Mouse (Mus musculus): ENCODE measurements around the gene Plekha5. TPM values are rescaled to one million over a fixed set of nuclear protein-coding genes. Genes with fewer than 3 reads are reported as not detected.
A peak's percentile ranks its signal among the peaks of the same experiment; 100 is the strongest.
"Not testable (repeated sequence)": the region's sequence is repeated elsewhere in the genome, so short reads cannot be mapped to it uniquely, and the experiment has no call there.

The Plekha5 gene
- total RNA-seq, 1 experiment from 2014 or later: 17.9 TPM

DNA sequence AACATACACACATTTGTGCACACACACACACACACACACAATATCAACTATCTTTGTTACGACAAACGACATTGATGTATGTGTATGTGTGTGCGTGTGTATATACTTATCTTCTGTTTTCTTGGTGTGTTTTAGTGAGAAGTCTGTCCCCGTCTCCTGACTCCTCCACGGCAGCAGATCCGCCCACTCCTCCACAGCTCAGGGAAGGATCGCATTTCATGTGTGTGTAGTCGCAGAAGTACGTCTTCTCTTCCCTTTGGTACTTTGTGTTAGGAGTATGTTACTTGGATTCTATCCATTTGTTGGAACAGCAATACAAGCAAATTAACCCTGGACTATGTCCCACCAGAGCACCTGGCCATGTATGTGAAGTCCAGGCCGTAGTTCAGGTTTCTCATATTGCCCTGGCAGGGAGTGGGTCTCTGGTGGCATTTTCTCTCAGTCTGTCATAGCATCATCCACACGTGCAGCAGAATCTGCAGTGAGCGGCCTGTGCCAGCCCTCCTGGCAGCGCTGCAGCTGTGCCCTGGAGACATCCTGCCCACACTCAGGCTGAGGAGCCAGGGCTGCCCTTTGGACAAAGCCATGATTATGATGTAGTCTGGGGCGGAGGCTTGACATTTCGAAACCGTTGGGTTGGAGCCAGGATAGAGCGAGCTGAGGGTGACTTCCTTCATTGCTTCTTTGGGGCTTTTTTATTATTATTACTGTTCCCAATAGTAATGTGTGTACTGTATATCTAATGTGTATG is 169.7 kb downstream of the Plekha5 start:
- ATAC-seq (replicated peaks; ENCODE audit: insufficient number of reproducible peaks, low FRiP score, low TSS enrichment, poor library complexity, severe bottlenecking): peak; percentile 57

DNA sequence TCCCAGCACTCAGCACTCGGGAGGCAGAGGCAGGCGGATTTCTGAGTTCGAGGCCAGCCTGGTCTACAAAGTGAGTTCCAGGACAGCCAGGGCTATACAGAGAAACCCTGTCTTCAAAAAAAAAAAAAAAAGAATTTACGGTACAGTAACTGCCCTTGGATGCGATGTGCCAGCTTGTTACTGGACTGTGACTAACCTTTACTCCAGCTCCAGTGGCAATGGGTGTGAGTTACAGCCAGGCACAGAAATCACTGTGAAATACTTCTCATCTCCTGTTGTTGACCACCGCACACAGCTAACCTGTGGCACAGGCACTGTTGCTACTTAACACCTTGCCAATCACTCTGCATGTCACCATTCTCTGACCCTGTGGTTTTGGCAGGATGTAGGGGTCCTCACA is 171.7 kb downstream of the Plekha5 start:
- ATAC-seq (replicated peaks; ENCODE audit: insufficient number of reproducible peaks, low FRiP score, low TSS enrichment, poor library complexity, severe bottlenecking): not testable (repeated sequence)

DNA sequence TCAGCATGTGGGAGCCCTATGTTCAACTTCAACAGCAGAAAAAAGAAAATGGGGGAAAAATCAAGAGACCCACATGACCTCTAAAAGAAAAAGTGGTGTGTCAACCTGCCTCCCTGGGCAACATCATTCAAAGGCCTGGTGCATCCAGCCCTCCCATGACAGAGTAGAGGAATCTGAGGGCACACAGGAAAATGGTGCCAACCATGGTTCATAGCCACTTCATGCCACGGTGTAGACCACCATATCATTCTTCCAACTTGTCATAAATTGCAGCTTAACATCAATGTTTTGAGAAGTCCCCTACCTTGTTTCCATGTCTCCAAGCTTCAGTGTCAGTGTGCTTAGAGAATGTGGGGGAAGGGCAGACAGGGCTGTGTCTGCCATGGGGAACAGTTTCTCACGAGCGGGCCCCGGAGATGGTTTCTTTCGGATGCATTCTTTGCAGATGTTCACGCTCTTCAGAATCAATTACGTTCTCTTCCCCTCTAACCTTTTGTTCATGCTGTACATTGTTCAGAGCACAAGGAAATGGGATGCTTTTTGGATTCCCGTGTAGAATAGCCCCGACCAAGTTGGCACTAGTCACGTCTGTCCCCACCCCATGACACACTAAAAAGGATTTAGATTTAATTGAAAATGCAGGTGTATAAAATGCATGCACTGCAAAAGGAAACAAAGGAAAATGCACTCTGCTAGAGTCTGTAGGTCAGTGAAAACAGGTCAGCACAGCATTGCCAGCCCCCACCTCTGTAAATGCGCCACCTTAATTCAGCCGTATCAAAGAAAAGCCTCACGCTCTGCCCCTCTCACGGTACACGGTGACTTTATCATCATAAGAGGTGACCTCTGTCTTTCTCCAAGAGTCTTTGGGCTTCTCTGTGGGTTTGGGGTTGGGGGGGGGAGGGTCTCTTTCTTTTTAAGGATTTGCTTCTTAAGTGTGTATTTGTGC is 173.8 kb downstream of the Plekha5 start:
- ATAC-seq (replicated peaks; ENCODE audit: insufficient number of reproducible peaks, low FRiP score, low TSS enrichment, poor library complexity, severe bottlenecking): no peak

DNA sequence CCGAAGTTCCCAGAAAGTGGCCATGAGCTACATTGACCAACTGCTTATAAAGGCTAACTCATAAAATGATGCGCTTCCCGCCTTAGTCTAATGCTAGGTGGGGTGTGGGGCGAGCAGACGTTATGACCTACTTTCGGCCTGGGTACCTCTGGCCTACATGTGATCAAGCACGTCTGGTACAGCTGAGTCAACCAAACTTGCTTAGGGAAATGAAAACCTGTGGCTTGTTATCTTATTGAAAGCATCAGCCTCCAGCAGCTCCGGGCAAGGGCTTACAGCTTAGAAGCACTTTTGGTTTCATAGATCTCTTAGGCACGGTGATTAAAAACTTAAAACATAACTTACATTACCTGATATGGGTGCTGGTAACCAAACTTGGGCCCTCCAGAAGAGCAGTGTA is 174.7 kb downstream of the Plekha5 start:
- no peak for ATAC-seq (replicated peaks; ENCODE audit: insufficient number of reproducible peaks, low FRiP score, low TSS enrichment, poor library complexity, severe bottlenecking)

DNA sequence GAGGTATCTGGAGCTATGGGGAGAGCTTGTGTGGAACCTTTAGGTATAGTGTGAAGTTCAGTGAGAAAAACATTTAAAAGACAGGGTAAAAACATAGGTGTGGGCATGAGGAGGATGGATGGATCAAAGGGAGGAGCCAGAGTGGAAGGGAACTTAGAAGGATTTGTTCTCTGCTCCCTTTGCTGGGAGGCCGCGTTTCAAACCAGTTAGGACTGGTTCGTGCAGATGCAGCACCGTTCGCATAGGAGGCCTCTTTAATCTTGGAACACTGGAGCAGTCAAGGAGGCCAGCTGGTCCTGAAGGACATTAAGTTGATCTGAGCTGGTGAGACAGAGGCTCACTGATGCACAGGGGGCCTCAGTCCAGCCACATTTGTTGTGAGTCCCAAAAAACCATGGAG is 175.5 kb downstream of the Plekha5 start:
- ATAC-seq (replicated peaks; ENCODE audit: insufficient number of reproducible peaks, low FRiP score, low TSS enrichment, poor library complexity, severe bottlenecking): no peak

DNA sequence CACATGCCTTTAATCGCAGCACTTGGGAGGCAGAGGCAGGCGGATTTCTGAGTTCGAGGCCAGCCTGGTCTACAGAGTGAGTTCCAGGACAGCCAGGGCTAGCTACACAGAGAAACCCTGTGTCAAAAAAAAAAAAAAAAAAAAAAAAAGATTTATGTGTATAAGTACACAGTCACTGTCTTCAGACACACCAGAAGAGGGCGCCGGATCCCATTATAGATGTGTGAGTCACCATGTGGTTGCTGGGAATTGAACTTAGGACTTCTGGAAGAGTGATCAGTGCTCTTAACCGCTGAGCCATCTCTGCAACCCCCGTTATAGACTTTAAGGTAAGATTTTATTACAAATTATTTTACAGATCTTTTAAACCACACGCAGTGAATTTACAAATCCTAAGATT is 176.8 kb downstream of the Plekha5 start:
- ATAC-seq (replicated peaks; ENCODE audit: insufficient number of reproducible peaks, low FRiP score, low TSS enrichment, poor library complexity, severe bottlenecking): not testable (repeated sequence)

DNA sequence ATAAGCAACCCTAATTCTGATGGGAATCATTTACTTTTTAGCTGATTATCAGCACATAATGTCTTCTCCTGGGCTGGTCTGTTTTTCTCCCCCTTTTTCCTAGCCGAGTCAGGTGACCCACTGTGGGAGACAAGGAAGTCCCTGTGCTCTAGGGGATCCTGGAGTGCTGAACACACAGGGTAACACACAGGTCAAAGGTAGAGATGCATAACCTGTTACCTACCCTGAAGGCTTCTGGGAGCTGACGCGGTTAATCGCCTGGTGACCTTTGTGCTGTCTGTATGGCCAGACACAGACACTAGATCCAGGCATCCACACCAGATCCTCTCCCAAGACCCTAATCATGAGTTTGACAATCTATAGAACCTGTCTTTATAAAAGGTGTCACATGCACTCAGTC is 177.3 kb downstream of the Plekha5 start:
- no peak for ATAC-seq (replicated peaks; ENCODE audit: insufficient number of reproducible peaks, low FRiP score, low TSS enrichment, poor library complexity, severe bottlenecking)

DNA sequence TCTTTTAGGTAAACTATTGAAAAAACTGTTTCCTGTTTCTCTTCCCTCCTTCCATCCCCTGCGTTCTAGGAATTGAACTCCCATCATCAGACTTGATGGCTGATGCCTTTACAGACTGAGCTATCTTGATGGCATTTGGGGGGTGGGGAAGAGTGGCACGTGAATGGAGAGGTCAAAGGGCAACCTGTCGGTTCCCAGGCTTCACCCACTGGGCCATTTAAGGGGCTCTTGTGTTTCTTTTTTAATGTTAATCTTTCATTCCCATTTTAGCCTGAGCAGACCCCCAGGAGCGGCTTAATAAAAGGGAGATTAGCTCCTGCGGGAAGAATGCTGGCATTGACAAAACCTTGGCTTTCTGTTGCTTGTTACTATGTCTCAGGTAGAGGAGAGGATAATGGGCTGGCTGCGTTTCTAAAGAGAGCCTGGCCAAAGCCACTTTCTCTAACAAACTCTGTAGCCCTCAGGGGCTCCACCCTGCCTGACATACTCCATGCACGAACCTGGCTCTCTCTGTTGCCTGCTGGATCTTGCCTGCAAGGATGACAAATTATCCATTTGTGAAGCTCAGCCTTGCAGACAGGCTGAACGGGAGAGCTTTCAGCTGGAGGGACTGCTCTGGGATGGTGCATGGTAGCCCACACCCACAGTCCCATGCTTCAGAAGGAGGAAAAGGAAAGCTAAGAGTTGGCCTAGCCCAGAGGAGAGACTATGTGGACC is 179.5 kb downstream of the Plekha5 start:
- ATAC-seq (replicated peaks; ENCODE audit: insufficient number of reproducible peaks, low FRiP score, low TSS enrichment, poor library complexity, severe bottlenecking): no peak

DNA sequence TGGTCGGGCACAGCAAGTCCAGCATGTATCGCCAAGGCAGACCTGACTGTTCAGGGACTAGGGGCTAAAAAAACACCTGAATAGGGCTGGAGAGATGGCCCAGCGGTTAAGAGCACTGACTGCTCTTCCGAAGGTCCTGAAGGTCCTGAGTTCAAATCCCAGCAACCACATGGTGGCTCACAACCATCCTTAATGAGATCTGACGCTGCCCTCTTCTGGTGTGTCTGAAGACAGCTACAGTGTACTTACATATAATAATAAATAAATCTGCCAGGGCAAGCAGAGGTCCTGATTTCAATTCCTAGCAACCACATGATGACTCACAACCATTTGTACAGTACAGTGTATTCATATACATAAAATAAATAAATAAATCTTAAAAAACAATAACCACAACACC is 181.3 kb downstream of the Plekha5 start:
- ATAC-seq (replicated peaks; ENCODE audit: insufficient number of reproducible peaks, low FRiP score, low TSS enrichment, poor library complexity, severe bottlenecking): not testable (repeated sequence)

DNA sequence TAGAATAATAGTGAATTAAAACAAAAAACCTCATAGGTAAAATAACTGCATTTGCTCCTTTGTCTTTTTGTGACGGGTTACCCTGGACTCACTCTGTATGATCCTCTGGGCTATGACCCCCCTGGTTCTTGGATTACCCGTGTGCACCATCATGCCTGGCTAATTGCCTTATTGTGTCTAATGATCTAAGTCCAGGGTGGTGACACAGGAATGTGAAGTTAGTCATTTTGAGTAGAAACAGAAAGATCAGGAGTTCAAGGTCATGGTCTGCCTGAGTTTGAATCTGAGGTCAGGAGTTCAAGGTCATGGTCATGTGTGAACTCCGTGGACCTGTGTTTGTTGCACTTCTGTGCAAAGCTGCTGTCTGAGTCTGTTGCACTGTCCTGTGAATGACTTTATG is 181.9 kb downstream of the Plekha5 start:
- no peak for ATAC-seq (replicated peaks; ENCODE audit: insufficient number of reproducible peaks, low FRiP score, low TSS enrichment, poor library complexity, severe bottlenecking)

DNA sequence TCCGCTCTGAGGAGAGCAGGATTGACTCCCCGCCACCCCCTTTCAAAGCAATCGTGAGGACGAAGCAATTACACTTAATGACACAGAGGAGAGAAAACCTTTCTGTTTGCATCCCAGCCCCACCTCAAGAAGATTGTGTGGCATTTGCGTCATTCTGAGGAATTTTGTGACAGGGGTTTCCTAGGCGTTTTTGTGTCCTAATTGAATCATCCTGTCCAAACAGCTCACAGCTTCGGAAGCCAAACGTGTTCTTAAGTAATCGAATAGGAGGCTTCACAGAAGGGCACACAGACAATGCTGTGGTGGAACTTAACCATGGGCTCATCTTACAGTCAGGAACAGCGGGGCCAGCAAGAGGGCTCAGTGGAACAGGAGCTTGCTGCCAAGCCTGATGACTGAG is 182.7 kb downstream of the Plekha5 start:
- ATAC-seq (replicated peaks; ENCODE audit: insufficient number of reproducible peaks, low FRiP score, low TSS enrichment, poor library complexity, severe bottlenecking): no peak

DNA sequence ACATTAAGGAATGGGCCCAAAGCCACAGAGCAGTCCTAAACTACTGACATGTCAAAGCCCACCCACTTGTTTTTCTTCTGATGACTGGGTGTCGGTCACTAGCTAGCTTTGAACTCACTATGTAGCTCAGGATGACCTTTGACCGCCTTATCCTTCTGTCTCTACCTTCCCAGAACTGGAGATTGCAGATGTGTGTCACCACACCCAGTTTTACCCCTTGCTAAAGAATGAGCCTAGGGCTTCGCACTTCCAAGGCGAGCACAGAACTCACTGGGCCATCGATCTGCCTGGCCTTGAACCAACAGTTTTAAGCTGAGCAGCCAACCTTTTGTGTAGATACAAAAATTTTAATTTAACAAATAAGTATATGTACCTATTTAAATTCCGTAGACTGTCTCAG is 184.8 kb downstream of the Plekha5 start:
- ATAC-seq (replicated peaks; ENCODE audit: insufficient number of reproducible peaks, low FRiP score, low TSS enrichment, poor library complexity, severe bottlenecking): no peak

DNA sequence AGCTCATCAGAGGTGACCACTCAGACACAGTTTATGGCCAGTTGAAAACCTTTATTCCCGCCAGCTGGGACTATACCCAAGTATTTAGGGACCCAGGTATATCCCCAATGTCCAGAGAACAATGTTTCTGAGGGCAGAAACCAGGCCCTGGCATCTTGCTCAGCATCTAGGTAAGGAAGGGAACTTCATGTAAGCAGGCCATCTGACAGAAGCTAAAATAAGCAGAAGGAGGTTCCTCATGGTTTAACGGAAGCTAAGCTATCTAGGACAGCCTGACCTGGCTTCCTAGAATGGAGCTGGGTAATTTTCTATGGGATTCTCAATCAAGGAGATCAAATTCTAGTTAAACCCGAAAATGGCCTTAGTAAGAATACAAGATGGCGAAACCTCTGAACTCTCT is 185.7 kb downstream of the Plekha5 start:
- ATAC-seq (replicated peaks; ENCODE audit: insufficient number of reproducible peaks, low FRiP score, low TSS enrichment, poor library complexity, severe bottlenecking): no peak

DNA sequence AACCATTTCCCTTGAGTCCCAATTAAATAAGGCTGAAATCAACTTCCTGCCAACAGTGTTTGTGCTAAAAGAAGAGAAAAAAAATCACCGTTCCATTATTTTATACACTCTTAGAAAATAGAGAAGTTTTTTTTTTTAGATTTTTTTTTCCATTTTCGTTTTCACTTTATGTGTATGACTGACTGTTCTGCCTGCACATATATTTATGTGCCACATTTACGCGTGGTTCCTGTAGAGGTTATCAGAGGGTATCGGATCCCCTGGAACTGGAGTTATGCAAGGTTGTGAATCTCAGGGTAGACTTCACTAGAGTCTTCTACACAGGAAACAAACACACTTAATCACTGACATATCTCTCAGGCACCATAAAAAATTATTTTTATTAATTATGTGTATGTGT is 186.3 kb downstream of the Plekha5 start:
- no peak for ATAC-seq (replicated peaks; ENCODE audit: insufficient number of reproducible peaks, low FRiP score, low TSS enrichment, poor library complexity, severe bottlenecking)

DNA sequence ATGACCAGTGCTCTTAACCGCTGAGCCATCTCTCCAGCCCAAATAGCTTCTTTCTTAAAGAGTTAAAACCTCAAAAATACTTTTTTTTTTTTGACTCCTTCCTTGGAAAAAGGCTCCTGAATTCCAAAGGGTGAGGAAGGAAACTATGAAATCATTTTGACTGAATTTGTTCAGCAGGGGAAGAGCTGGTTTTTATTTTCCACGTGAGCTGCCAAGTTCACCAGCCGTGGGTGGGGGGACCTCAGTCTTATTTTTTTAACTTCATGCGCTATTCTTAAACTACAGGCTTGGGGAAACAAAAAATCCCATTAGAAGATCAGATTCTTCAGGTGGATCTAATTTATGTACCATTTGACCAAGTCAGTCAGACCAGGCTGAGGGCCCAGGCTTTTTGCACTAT is 187.4 kb downstream of the Plekha5 start:
- no peak for ATAC-seq (replicated peaks; ENCODE audit: insufficient number of reproducible peaks, low FRiP score, low TSS enrichment, poor library complexity, severe bottlenecking)

DNA sequence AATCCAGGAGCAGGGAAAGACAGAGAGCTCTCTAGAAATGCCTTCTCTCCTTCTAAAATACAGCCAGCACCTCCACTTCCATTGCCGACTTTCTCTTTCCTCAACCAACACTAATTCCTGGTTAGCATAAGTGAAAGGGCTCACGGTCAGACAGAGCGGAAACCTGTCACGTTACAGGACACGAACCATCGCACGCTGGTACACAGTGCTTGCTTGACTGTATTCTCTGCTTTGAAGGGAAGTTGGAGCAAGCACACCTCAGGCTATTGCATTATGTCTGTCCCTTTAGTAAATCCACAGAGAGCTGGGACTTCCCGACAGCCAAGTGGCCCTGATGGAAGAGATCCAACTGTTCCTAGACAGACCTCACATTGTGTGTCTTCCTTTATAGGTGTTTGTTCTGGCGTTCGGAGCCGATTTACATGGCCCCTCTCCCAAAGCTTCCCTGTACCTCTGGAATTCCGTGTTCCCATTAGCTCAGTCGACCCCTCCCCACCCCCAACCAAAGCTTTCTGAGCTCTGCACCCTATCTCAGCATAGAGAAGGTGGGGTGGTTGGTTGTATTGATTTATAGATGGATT is 188.1 kb downstream of the Plekha5 start:
- no peak for ATAC-seq (replicated peaks; ENCODE audit: insufficient number of reproducible peaks, low FRiP score, low TSS enrichment, poor library complexity, severe bottlenecking)

DNA sequence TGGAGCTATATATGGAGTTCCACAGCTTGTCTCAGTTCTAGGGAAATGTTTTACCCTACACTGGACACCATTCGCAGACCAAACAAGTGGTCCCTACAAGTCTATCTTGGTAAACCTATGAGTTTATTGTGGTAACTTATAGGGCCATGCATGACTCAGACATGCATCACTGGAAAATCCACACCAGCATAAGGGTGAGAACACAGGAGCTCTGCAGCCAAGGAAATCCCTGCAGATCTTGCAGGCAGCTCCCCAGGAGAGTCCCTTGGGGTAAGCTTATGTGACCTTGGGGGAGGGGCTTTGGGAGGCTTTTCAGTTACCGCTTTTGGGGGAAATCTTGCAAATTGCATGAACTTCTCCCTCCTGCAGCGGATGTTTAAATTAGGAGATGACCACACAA is 190.0 kb downstream of the Plekha5 start:
- ATAC-seq (replicated peaks; ENCODE audit: insufficient number of reproducible peaks, low FRiP score, low TSS enrichment, poor library complexity, severe bottlenecking): no peak

DNA sequence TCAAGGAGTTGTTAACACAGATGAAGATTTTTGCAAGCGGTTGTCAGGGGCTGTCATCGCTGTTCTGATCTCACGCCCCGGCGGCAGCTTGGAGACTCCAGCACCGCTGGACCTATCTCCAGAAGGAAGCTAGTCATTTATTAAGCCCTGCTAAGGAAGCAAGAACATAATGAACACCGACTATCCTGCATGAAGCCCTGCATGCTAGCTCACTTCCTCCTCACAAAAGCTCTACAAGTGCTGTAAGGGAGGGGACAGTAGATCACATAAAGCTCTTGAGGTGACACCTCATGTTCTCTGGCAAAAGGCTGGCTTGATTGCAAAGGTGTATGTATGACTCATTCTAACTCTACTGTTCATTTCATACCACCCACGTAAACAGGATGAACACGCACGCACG is 190.9 kb downstream of the Plekha5 start:
- no peak for ATAC-seq (replicated peaks; ENCODE audit: insufficient number of reproducible peaks, low FRiP score, low TSS enrichment, poor library complexity, severe bottlenecking)
